Mouse (Mus musculus): ENCODE measurements around the gene Ascl4. TPM values are rescaled to one million over a fixed set of nuclear protein-coding genes. Genes with fewer than 3 reads are reported as not detected.

Gene Ascl4
- total and polyA plus RNA-seq, 2 experiments from 2014 or later, result 0.24 to 0.34 TPM

DNA sequence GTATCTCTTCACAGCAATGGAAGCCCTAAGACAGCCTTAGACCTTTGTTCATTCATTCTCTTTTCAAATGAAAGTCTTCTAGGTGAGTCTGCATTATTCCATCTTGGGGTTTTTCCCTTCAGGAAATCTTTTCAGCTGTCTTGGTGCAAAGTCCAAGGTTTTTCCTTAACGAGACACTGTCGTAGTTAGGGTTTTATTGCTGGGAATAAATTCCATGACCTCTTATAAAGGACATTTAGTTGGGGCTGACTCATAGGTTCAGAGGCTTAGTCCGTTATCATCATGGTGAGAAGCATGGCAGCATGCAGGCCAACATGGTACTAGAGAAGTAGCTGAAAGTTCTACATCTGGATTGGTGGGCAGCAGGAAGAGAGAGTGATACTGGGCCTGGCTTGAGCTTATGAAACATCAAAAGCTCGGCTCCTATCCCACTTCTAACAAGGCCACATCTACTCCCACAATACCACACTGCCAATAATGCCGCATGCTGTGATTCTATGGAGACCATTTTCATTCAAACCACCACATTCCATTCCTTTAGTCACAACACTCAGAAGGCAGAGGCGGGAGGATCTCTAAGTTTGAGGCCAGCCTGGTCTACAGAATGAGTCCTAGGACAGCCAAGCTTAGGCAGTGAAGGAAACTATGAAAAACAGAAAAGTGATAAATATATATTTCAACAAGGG lies 8.9 kb downstream of the Ascl4 start:
- no peak for ATAC-seq
- Histone ChIP-seq H3K4me2 (ENCODE audit: low read depth) (no peak overlapping the region), H3K9me3 (ENCODE audit: low read length) (no peaks in the 10 kb centered on the region), H3K4me3 (ENCODE audit: low read depth, low read length) (no peak overlapping the region), H3K27me3 (ENCODE audit: insufficient read depth, low read length) (no peaks in the 10 kb centered on the region), H3K36me3 (ENCODE audit: insufficient read depth) (peaks cover 49% of the 10 kb centered on the region), H3K4me1 (ENCODE audit: insufficient read depth) (no peaks in the 10 kb centered on the region), H3K27ac (ENCODE audit: low read depth, low read length) (no peak overlapping the region), H3K9ac (no peak overlapping the region)
- no peak for DNase-seq
- TF ChIP-seq CTCF (IDR thresholded peaks at IDR 0.05; ENCODE audit: low read depth), result no peak
- WGBS, result 96% methylated on average over 6 of the region's 6 CpGs

GRCm38 (mm10) chr10:85948483-85949196 lies 21.2 kb downstream of the Ascl4 start:
- 68% methylated on average over 8 of the region's 8 CpGs for WGBS
- Histone ChIP-seq H3K27ac (ENCODE audit: low read depth, low read length) (no peak overlapping the region), H3K27me3 (ENCODE audit: insufficient read depth, low read length) (no peaks in the 10 kb centered on the region), H3K36me3 (ENCODE audit: insufficient read depth) (peaks cover 82% of the 10 kb centered on the region), H3K4me2 (ENCODE audit: low read depth) (no peak overlapping the region), H3K9me3 (ENCODE audit: low read length) (no peaks in the 10 kb centered on the region), H3K9ac (no peak overlapping the region), H3K4me1 (ENCODE audit: insufficient read depth) (no peaks in the 10 kb centered on the region), H3K4me3 (ENCODE audit: low read depth, low read length) (no peak overlapping the region)
- TF ChIP-seq CTCF (IDR thresholded peaks at IDR 0.05; ENCODE audit: low read depth), result no peak
- peak; percentile 34; the same call in 1 of the 2 replicates for ATAC-seq
- DNase-seq, result no peak

GRCm38 (mm10) chr10:85951765-85952443 lies 24.4 kb downstream of the Ascl4 start:
- no peak for ATAC-seq
- WGBS, result 83% methylated on average over 6 of the region's 6 CpGs
- no peak for TF ChIP-seq CTCF (IDR thresholded peaks at IDR 0.05; ENCODE audit: low read depth)

GRCm38 (mm10) chr10:85953401-85953800 lies 25.9 kb downstream of the Ascl4 start:
- WGBS, result 80% methylated on average over 3 of the region's 3 CpGs
- no peak for ATAC-seq
- TF ChIP-seq CTCF (IDR thresholded peaks at IDR 0.05; ENCODE audit: low read depth), result no peak
- H3K27me3 ChIP-seq (ENCODE audit: insufficient read depth, low read length), result no peaks in the 10 kb centered on the region
- 0 out of 2 replicates have a peak, but pooled peaks cover 4% of the 10 kb centered on the region for H3K4me1 ChIP-seq (ENCODE audit: insufficient read depth)
- no peak overlapping the region for H3K9ac ChIP-seq
- no peak overlapping the region for H3K27ac ChIP-seq (ENCODE audit: low read depth, low read length)
- H3K4me2 ChIP-seq (ENCODE audit: low read depth), result no peak overlapping the region
- H3K4me3 ChIP-seq (ENCODE audit: low read depth, low read length), result no peak overlapping the region
- no peaks in the 10 kb centered on the region for H3K9me3 ChIP-seq (ENCODE audit: low read length)
- H3K36me3 ChIP-seq (ENCODE audit: insufficient read depth), result peaks cover 61% of the 10 kb centered on the region
- no peak for DNase-seq

More at GRCm38 (mm10) chr10:85951765-85952443, 24.4 kb downstream of the Ascl4 start:
- no peak overlapping the region for H3K4me3 ChIP-seq (ENCODE audit: low read depth, low read length)
- DNase-seq, result no peak
- no peak overlapping the region for H3K27ac ChIP-seq (ENCODE audit: low read depth, low read length)
- no peak overlapping the region for H3K4me2 ChIP-seq (ENCODE audit: low read depth)
- H3K9ac ChIP-seq, result no peak overlapping the region
- H3K9me3 ChIP-seq (ENCODE audit: low read length), result no peaks in the 10 kb centered on the region
- H3K27me3 ChIP-seq (ENCODE audit: insufficient read depth, low read length), result no peaks in the 10 kb centered on the region
- H3K36me3 ChIP-seq (ENCODE audit: insufficient read depth), result peaks cover 70% of the 10 kb centered on the region
- 0 out of 2 replicates have a peak, but pooled peaks cover 4% of the 10 kb centered on the region for H3K4me1 ChIP-seq (ENCODE audit: insufficient read depth)

DNA sequence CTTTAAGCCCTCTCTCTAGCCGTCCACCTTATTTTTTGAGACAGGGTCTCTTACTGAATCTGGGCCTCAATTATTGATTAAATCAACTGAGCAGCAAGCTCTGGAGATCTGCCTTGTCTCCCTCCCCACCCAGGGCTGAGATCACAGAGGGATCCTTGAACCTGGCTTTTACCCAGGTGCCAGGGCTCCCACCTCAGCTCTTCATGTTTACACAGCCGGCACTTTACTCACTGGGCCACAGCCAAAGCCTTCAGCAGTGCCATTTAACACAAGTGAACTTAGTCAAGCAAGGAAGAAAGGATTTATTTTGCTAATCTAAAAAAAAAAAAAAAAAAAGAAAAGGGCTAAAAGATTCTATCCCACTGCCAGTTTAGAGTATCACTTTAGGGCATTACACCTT lies 26.9 kb downstream of the Ascl4 start:
- ATAC-seq (no peak), DNase-seq (no peak)
- Histone ChIP-seq H3K9me3 (ENCODE audit: low read length) (no peaks in the 10 kb centered on the region), H3K4me2 (ENCODE audit: low read depth) (no peak overlapping the region), H3K27ac (ENCODE audit: low read depth, low read length) (no peak overlapping the region), H3K4me1 (ENCODE audit: insufficient read depth) (0 out of 2 replicates have a peak, but pooled peaks cover 4% of the 10 kb centered on the region), H3K4me3 (ENCODE audit: low read depth, low read length) (no peak overlapping the region), H3K27me3 (ENCODE audit: insufficient read depth, low read length) (no peaks in the 10 kb centered on the region), H3K9ac (no peak overlapping the region), H3K36me3 (ENCODE audit: insufficient read depth) (peaks cover 50% of the 10 kb centered on the region)
- WGBS, result 76% methylated on average over 2 of the region's 2 CpGs
- no peak for TF ChIP-seq CTCF (IDR thresholded peaks at IDR 0.05; ENCODE audit: low read depth)

DNA sequence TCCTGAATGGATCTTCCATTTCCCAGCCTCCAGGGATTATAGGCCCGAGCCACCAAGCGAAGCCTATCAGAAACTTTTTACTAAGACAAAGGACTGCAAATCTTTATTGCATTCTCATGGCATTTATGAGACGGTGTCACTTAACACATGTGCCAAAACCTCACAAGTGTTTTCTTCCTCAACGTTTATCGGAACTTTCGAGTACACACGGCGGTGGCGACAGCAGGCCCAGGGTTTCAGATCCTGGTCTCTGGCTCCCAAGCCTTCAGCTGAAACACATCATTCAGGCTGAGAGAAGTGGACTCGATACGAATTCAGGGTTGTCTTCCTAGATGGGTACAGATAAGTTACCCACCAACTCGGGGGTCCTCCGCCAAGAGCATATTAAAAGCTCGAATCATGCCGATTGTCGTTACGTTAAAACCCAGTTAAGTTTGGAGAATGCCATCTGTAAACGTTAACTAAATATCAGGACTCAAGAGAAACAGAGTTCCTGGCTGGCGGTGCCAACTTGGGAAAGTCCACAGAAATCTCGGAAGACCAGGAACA lies 29.5 kb downstream of the Ascl4 start:
- Histone ChIP-seq H3K27ac (ENCODE audit: low read depth, low read length) (peak overlapping the region; percentile 80), H3K9ac (peak overlapping the region; percentile 83), H3K36me3 (ENCODE audit: insufficient read depth) (peaks cover 30% of the 10 kb centered on the region), H3K4me2 (ENCODE audit: low read depth) (peak overlapping the region; percentile 80), H3K4me1 (ENCODE audit: insufficient read depth) (0 out of 2 replicates have a peak, but pooled peaks cover 4% of the 10 kb centered on the region), H3K27me3 (ENCODE audit: insufficient read depth, low read length) (no peaks in the 10 kb centered on the region), H3K9me3 (ENCODE audit: low read length) (no peaks in the 10 kb centered on the region), H3K4me3 (ENCODE audit: low read depth, low read length) (peak overlapping the region; percentile 99)
- ATAC-seq (peak; percentile 16), DNase-seq (no peak)
- 4% methylated on average over 20 of the region's 20 CpGs for WGBS
- no peak for TF ChIP-seq CTCF (IDR thresholded peaks at IDR 0.05; ENCODE audit: low read depth)

All from forebrain, postnatal 0 days (tissue).